Mouse (Mus musculus) liver, embryonic 11.5 days (tissue): ENCODE measurements at regions not wholly inside any gene's neighbourhood (a gene's known extent, or its start where the extent isn't known, plus 50 kb on each side); places are given as distances from the start of the nearest gene placed in this dataset.

ENCODE experiments used
- ATAC-seq: fragments of 200-750 bp; cut with Nextera tagmentation; replicated peaks from 2 replicates; pipeline ENCODE4 v1.8.0; 2017; ENCODE audit warnings: moderate number of reproducible peaks, mild to moderate bottlenecking, moderate TSS enrichment, moderate library complexity; ENCODE audit not compliant: low FRiP score
- DNase-seq: peaks from one replicate; pipeline ENCODE4 v3.0.0-alpha.2; 2017; ENCODE audit warnings: low spot score
- H3K27ac ChIP-seq: fragments of 300-500 bp; sonication (generic); 2 replicates; pipeline ENCODE4 v1.5.1; 2014; ENCODE audit warnings: mild to moderate bottlenecking, low read depth, low read length, control low read depth
- H3K27me3 ChIP-seq: fragments of 300-500 bp; sonication (generic); replicated peaks from 2 replicates; pipeline ENCODE4 v1.6.1; 2014; ENCODE audit warnings: low read length, mixed read lengths; ENCODE audit not compliant: control insufficient read depth, insufficient read depth
- H3K36me3 ChIP-seq: fragments of 300-500 bp; sonication (generic); 2 replicates; pipeline ENCODE4 v1.6.1; 2014; ENCODE audit warnings: mild to moderate bottlenecking, low read length, moderate library complexity, mixed read lengths; ENCODE audit not compliant: control insufficient read depth, insufficient read depth
- H3K4me1 ChIP-seq: fragments of 300-500 bp; sonication (generic); replicated peaks from 2 replicates; pipeline ENCODE4 v1.6.1; 2014; ENCODE audit warnings: low read length, mixed read lengths; ENCODE audit not compliant: control insufficient read depth, insufficient read depth
- H3K4me2 ChIP-seq: fragments of 300-500 bp; sonication (generic); 2 replicates; pipeline ENCODE4 v1.6.1; 2014; ENCODE audit warnings: mild to moderate bottlenecking, control low read depth, moderate library complexity
- H3K4me3 ChIP-seq: fragments of 300-500 bp; sonication (generic); 2 replicates; pipeline ENCODE4 v1.5.1; 2014; ENCODE audit warnings: low read depth, low read length, control low read depth
- H3K9ac ChIP-seq: fragments of 300-500 bp; sonication (generic); 2 replicates; pipeline ENCODE4 v1.6.1; 2014; ENCODE audit warnings: low read depth, low read length, control low read depth
- H3K9me3 ChIP-seq: fragments of 300-500 bp; sonication (generic); 2 replicates; pipeline ENCODE4 v1.6.1; 2016; ENCODE audit warnings: low read length, inconsistent platforms, mixed read lengths; ENCODE audit not compliant: control insufficient read depth
- WGBS: fragments of 180-500 bp; shearing (Covaris S2); extraction: QIAGEN DNeasy Blood & Tissue Kit; methylation state at CpG from one replicate; pipeline ENCODE4 v1.1.7; 2014; 5-methylcytosine and 5-hydroxymethylcytosine counted together

GRCm38 (mm10) chr1:149705223-149705622 is 255.9 kb downstream of the Pla2g4a start:
- 72% methylated on average over 1 of the region's 1 CpGs for WGBS
- H3K36me3 ChIP-seq, result no peaks in the 10 kb centered on the region
- no peak for ATAC-seq

DNA sequence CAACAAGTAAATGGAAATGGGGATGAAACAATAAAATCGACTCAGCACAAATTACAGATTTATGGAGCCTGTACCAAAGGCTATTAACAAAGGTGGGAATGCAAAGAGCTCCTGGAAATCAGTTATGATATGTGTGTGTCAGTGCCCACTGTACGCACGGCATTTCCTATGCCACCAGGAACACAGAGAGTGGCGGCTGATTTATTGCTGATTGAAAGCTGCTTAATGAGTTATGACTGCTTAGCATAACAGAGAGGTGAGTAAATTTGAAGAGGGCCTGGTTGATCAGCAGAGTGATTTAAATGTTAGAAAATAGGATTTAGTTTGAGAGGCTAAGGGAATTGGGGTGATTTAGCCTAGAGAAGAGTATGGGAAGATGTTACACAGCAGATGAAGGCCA is 261.7 kb downstream of the Pla2g4a start:
- ATAC-seq (no peak), DNase-seq (no peak)
- Histone ChIP-seq H3K4me3 (no peak overlapping the region), H3K9me3 (no peaks in the 10 kb centered on the region), H3K9ac (no peak overlapping the region), H3K27ac (no peak overlapping the region), H3K36me3 (no peaks in the 10 kb centered on the region), H3K4me2 (no peak overlapping the region), H3K27me3 (no peaks in the 10 kb centered on the region), H3K4me1 (no peaks in the 10 kb centered on the region)
- 84% methylated on average over 4 of the region's 4 CpGs for WGBS

More at GRCm38 (mm10) chr1:149705223-149705622, 255.9 kb downstream of the Pla2g4a start:
- Histone ChIP-seq H3K4me1 (no peaks in the 10 kb centered on the region), H3K4me2 (no peak overlapping the region), H3K4me3 (no peak overlapping the region), H3K27me3 (no peaks in the 10 kb centered on the region), H3K9me3 (no peaks in the 10 kb centered on the region), H3K27ac (no peak overlapping the region), H3K9ac (no peak overlapping the region)
- no peak for DNase-seq

- Histone ChIP-seq H3K9me3 (no peaks in the 10 kb centered on the region), H3K27ac (no peak overlapping the region), H3K36me3 (no peaks in the 10 kb centered on the region), H3K9ac (no peak overlapping the region), H3K4me2 (no peak overlapping the region), H3K27me3 (no peaks in the 10 kb centered on the region), H3K4me3 (no peak overlapping the region), H3K4me1 (no peaks in the 10 kb centered on the region)
- no peak for ATAC-seq
- no peak for DNase-seq
- WGBS, result 89% methylated on average over 1 of the region's 1 CpGs
Measured at GRCm38 (mm10) chr1:149674166-149674565, 286.9 kb downstream of the Pla2g4a start.

GRCm38 (mm10) chr1:149672571-149672970 is 288.5 kb downstream of the Pla2g4a start:
- Histone ChIP-seq H3K4me2 (no peak overlapping the region), H3K9me3 (no peaks in the 10 kb centered on the region), H3K36me3 (no peaks in the 10 kb centered on the region), H3K4me1 (no peaks in the 10 kb centered on the region), H3K27ac (no peak overlapping the region), H3K9ac (no peak overlapping the region), H3K27me3 (no peaks in the 10 kb centered on the region), H3K4me3 (no peak overlapping the region)
- WGBS, result 85% methylated on average over 4 of the region's 4 CpGs
- ATAC-seq (no peak), DNase-seq (no peak)

DNA sequence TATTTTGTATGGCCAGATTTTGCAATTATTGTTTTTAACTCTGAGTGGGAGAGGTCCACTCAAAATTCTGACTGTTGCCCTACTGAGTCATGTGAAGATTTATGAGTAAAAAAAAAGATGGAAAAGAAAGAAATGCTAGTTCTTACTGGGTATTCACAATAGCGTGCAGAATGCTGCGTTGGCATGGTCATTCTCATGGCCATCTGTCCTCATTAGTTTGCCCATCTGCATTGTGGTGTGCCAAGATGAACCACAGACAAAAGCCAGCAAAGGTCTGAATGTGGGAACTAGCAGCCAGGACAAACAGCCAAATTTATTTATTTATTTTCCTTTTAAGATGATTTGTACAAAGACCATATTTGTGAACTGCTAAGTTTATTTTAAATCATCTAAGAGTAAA is 289.0 kb downstream of the Pla2g4a start:
- 80% methylated on average over 2 of the region's 2 CpGs for WGBS
- Histone ChIP-seq H3K9ac (no peak overlapping the region), H3K27ac (no peak overlapping the region), H3K27me3 (no peaks in the 10 kb centered on the region), H3K4me3 (no peak overlapping the region), H3K4me2 (no peak overlapping the region), H3K9me3 (no peaks in the 10 kb centered on the region), H3K36me3 (no peaks in the 10 kb centered on the region), H3K4me1 (no peaks in the 10 kb centered on the region)
- ATAC-seq, result no peak
- DNase-seq, result no peak

DNA sequence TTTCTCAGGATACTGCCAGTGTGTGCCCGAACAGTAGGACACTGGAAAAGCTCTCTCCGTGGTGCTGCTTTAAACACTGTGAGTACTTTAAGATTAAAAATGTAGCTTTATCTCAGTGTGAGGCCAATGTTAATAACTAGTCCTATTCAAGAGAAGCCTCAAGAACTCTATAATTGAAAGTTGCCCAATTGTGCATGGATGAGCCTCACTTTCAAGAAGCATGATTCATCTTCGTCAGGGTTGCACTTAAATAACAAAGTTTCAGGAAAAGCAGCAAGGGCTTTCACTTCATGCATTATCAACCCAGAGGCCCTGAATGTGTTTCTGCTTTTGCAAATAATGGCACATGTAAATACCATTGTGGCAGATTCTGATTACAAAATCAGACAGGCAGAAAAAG is 290.0 kb downstream of the Pla2g4a start:
- Histone ChIP-seq H3K9me3 (no peaks in the 10 kb centered on the region), H3K27me3 (no peaks in the 10 kb centered on the region), H3K4me2 (no peak overlapping the region), H3K36me3 (no peaks in the 10 kb centered on the region), H3K9ac (no peak overlapping the region), H3K4me1 (no peaks in the 10 kb centered on the region), H3K27ac (no peak overlapping the region), H3K4me3 (no peak overlapping the region)
- 68% methylated on average over 3 of the region's 3 CpGs for WGBS
- DNase-seq (no peak), ATAC-seq (no peak)
